Mouse (Mus musculus) heart, embryonic 15.5 days (tissue): ENCODE data around the gene Zmynd19. TPM values are rescaled to one million over a fixed set of nuclear protein-coding genes. Genes with fewer than 3 reads are reported as not detected.
"Not testable (repeated sequence)": the region's sequence is repeated elsewhere in the genome, so short reads cannot be mapped to it uniquely, and the experiment has no call there.

Experiments used
- ATAC-seq: fragments of 200-750 bp; cut with Nextera tagmentation; replicated peaks from 2 replicates; pipeline ENCODE4 v1.8.0; 2017; ENCODE audit warnings: low read depth, moderate TSS enrichment; ENCODE audit not compliant: insufficient number of reproducible peaks, insufficient read depth, low FRiP score
- H3K27ac ChIP-seq: fragments of 300-500 bp; sonication (generic); 2 replicates; pipeline ENCODE4 v1.5.1; 2015; ENCODE audit warnings: mild to moderate bottlenecking, inconsistent platforms
- H3K27me3 ChIP-seq: fragments of 300-500 bp; sonication (generic); 2 replicates; pipeline ENCODE4 v1.6.1; 2015; ENCODE audit warnings: inconsistent platforms
- H3K36me3 ChIP-seq: fragments of 300-500 bp; sonication (generic); 2 replicates; pipeline ENCODE4 v1.6.1; 2015; ENCODE audit warnings: mild to moderate bottlenecking, inconsistent platforms
- H3K4me1 ChIP-seq: fragments of 300-500 bp; sonication (generic); replicated peaks from 2 replicates; pipeline ENCODE4 v1.6.1; 2015; ENCODE audit warnings: inconsistent platforms
- H3K4me2 ChIP-seq: fragments of 300-500 bp; sonication (generic); 2 replicates; pipeline ENCODE4 v1.6.1; 2015; ENCODE audit warnings: inconsistent platforms, mild to moderate bottlenecking, moderate library complexity
- H3K4me3 ChIP-seq: fragments of 300-500 bp; sonication (generic); 2 replicates; pipeline ENCODE4 v1.5.1; 2015; ENCODE audit warnings: mild to moderate bottlenecking, inconsistent platforms
- H3K9ac ChIP-seq: fragments of 300-500 bp; sonication (generic); 2 replicates; pipeline ENCODE4 v1.6.1; 2015; ENCODE audit warnings: mild to moderate bottlenecking, inconsistent platforms
- H3K9me3 ChIP-seq: fragments of 300-500 bp; sonication (generic); replicated peaks from 2 replicates; pipeline ENCODE4 v1.6.1; 2016; ENCODE audit warnings: inconsistent platforms
- WGBS: fragments of 180-500 bp; shearing (Covaris S2); methylation state at CpG from one replicate; pipeline ENCODE4 v1.1.7; 2015; ENCODE audit warnings: mixed read lengths; 5-methylcytosine and 5-hydroxymethylcytosine counted together
- polyA plus RNA-seq: library from polyadenylated mRNA; unstranded; fragments of >200 nt; fragmentation: Nextera tagmentation; extraction: Ambion mirVana; gene quantifications from 2 replicates; pipeline ENCODE4 v1.2.1, GENCODE M21; 2015

The Zmynd19 gene
- polyA plus RNA-seq, 1 experiment from 2014 or later, result 8.4 TPM

DNA sequence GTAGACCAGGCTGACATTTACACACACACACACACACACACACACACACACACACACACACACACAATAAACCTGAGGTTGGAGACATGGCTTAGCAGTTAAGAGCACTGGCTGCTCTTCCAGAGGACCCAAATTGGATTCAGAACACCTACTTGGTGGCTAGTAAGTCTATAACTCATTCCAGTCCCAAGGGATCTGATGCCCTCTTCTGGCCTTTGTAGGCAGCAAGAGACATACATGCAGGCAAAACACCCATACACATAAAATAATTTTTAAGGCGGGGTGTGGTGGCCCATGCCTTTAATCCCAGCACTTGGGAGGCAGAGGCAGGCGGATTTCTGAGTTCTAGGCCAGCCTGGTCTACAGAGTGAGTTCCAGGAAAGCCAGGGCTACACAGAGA lies 5.3 kb upstream of the Zmynd19 start:
- H3K9ac ChIP-seq, H3K27me3 ChIP-seq, H3K9me3 ChIP-seq, H3K36me3 ChIP-seq, H3K4me3 ChIP-seq, H3K4me2 ChIP-seq, H3K4me1 ChIP-seq, ATAC-seq, H3K27ac ChIP-seq: not testable (repeated sequence)
- 22% methylated on average over 2 of the region's 2 CpGs for WGBS

DNA sequence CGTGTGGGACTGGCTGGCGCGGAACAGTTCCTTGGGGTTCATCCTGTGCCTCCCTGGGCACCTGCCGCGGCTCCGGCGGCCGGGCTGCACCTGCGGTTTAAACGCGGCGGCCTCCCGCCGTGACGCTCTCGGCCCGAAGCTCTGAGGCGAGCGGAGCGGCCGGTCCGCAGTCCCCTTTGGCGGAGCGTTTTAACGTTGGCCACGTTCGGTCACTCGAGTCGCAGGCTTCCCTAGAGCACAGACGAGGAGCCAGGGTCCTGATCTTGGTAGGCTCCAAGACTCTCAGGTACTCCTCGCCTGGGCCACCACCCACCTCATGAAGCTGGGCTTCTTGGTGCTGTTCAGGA lies 570 bp downstream of the Zmynd19 start:
- Histone ChIP-seq H3K36me3 (peaks cover 34% of the 10 kb centered on the region), H3K9me3 (no peaks in the 10 kb centered on the region), H3K4me1 (peaks cover 13% of the 10 kb centered on the region), H3K27me3 (no peaks in the 10 kb centered on the region), H3K9ac (peak overlapping the region; percentile 89), H3K4me3 (peak overlapping the region; percentile 88), H3K27ac (peak overlapping the region; percentile 58), H3K4me2 (peak overlapping the region; percentile 94)
- ATAC-seq, result no peak
- WGBS, result under 1% methylated on average over 31 of the region's 31 CpGs

DNA sequence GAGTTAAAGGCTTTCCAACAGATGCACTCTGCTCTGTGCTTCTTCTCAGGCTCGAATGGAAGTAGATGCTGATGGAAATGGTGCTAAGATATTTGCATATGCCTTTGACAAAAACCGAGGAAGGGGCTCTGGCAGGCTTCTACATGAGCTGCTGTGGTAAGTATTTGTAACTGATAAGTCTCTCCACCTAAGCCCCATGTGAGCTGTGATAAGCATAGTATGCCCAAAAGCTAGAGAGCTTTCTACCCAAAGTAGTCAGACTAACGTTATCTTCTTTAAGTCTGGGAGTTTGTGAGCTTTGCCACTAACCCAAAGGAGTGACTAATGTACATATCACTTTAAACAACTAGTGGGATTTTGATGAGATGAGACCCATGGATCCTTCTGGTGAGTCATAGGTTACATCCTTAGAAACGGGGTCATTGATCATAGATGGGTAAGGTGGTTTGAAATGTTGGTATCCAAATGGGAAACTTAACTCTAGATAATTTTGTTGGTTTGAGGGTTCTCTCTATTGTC lies 3.0 kb downstream of the Zmynd19 start:
- Histone ChIP-seq H3K4me3 (no peak overlapping the region), H3K36me3 (peaks cover 48% of the 10 kb centered on the region), H3K9ac (no peak overlapping the region), H3K4me2 (no peak overlapping the region), H3K9me3 (no peaks in the 10 kb centered on the region), H3K27me3 (no peaks in the 10 kb centered on the region), H3K4me1 (peaks cover 13% of the 10 kb centered on the region), H3K27ac (no peak overlapping the region)
- WGBS, result 77% methylated on average over 4 of the region's 4 CpGs
- ATAC-seq, result no peak

DNA sequence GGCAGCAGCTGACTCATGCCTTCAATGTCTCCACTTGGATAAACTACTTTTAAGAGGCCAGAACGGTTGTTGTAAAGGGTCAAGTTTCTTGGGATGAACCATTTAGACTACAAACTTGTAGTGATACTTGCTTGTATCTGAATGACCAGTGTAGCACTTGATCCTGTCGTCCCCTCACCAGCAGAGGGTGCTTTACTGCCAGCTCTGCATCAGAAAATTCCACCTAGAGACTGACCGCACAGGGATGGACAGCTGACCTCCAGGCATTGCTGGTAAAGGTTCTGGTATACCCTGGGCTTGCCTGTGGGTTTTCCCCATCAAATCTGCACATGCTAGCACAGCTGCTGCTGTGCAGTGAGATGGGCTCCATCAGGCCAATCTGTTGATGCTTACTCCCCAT lies 11.3 kb downstream of the Zmynd19 start:
- peaks cover 39% of the 10 kb centered on the region for H3K36me3 ChIP-seq
- no peaks in the 10 kb centered on the region for H3K27me3 ChIP-seq
- ATAC-seq, result no peak
- H3K27ac ChIP-seq, result no peak overlapping the region
- H3K9ac ChIP-seq, result no peak overlapping the region
- H3K4me3 ChIP-seq, result no peak overlapping the region
- 34% methylated on average over 3 of the region's 3 CpGs for WGBS
- H3K9me3 ChIP-seq, result no peaks in the 10 kb centered on the region
- peaks cover 8% of the 10 kb centered on the region for H3K4me1 ChIP-seq
- H3K4me2 ChIP-seq, result no peak overlapping the region

- Histone ChIP-seq H3K27ac (peak within 1 kb of the TSS; percentile 49; the same call in 1 of the 2 replicates), H3K9me3 (no peaks in the 10 kb centered on the region), H3K4me2 (peak within 1 kb of the TSS; percentile 74), H3K4me1 (peaks cover 8% of the 10 kb centered on the region), H3K4me3 (peak within 1 kb of the TSS; percentile 89), H3K9ac (peak within 1 kb of the TSS; percentile 91), H3K36me3 (peaks cover 41% of the 10 kb centered on the region), H3K27me3 (no peaks in the 10 kb centered on the region)
- under 1% methylated on average over 28 of the region's 28 CpGs for WGBS
- peak; percentile 71 for ATAC-seq
Observed at GRCm38 (mm10) chr2:24962304-24963000, 12.9 kb downstream of the Zmynd19 start, which contains the start of gene Dph7. Gene Dph7 (plus strand): TSS chr2:24962400.

DNA sequence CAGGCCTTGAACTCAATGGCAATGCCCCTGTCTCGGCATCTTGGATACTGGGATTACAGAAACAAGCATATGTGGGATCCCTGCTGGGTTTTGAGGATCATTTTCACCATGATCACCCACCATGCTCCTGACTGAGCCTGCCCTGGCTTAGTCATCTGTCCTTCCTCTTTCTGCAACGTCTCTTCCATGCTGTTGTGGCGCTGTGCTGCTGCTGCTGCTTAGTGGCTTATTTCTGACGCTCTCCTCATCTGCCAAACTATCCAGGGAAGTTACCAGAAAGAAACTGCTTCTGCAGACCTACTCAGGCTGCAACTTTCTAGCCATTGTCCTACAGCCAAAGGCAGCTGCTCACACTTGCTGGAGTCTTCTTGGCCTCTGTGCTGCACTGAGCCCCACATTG lies 20.8 kb downstream of the Zmynd19 start:
- WGBS, result 77% methylated on average over 4 of the region's 4 CpGs
- no peak overlapping the region for H3K9ac ChIP-seq

DNA sequence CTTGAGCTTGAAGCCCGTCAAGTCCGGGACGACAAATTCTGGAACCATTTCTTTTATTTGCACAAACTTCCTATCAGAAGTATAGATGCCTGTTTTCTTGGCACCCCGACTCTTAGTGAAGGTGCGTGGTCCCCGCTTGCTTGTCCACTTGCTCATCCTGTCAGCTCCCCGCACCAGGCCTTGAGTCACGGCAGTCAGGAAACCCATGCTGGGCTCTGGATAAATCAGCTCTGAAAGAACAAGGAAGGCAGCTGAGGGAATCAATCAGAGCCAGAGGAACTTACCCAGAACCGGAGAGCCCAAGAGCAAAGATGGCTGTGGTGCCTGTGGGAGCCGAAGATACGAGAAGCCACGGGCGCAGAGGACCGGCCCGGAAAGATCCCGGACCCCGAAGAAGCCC lies 24.9 kb downstream of the Zmynd19 start:
- peak overlapping the region; percentile 83 for H3K9ac ChIP-seq
- peaks cover 18% of the 10 kb centered on the region for H3K4me1 ChIP-seq
- not testable (repeated sequence) for ATAC-seq, H3K27me3 ChIP-seq, H3K9me3 ChIP-seq
- H3K27ac ChIP-seq, result peak overlapping the region; percentile 90
- peak overlapping the region; percentile 95 for H3K4me2 ChIP-seq
- peak overlapping the region; percentile 84 for H3K4me3 ChIP-seq
- H3K36me3 ChIP-seq, result peaks cover 31% of the 10 kb centered on the region
- 0% methylated on average over 17 of the region's 17 CpGs for WGBS

More for the DNA sequence above, 20.8 kb downstream of the Zmynd19 start:
- Histone ChIP-seq H3K36me3 (peaks cover 62% of the 10 kb centered on the region), H3K27me3 (no peaks in the 10 kb centered on the region), H3K27ac (no peak overlapping the region), H3K4me3 (no peak overlapping the region), H3K4me1 (peaks cover 13% of the 10 kb centered on the region), H3K9me3 (no peaks in the 10 kb centered on the region), H3K4me2 (no peak overlapping the region)
- ATAC-seq, result no peak

GRCm38 (mm10) chr2:24974906-24975703 lies 25.5 kb downstream of the Zmynd19 start, which contains the start of gene Mrpl41:
Gene Mrpl41 (minus strand): TSS chr2:24975098.
- H3K9me3 ChIP-seq, result no peaks in the 10 kb centered on the region
- H3K27ac ChIP-seq, result peak within 1 kb of the TSS; percentile 93
- no peaks in the 10 kb centered on the region for H3K27me3 ChIP-seq
- peak within 1 kb of the TSS; percentile 83 for H3K9ac ChIP-seq
- H3K4me2 ChIP-seq, result peak within 1 kb of the TSS; percentile 95
- ATAC-seq, result peak; percentile 99
- H3K4me3 ChIP-seq, result peak within 1 kb of the TSS; percentile 84
- H3K36me3 ChIP-seq, result peaks cover 24% of the 10 kb centered on the region
- WGBS, result under 1% methylated on average over 64 of the region's 64 CpGs
- peaks cover 18% of the 10 kb centered on the region for H3K4me1 ChIP-seq

DNA sequence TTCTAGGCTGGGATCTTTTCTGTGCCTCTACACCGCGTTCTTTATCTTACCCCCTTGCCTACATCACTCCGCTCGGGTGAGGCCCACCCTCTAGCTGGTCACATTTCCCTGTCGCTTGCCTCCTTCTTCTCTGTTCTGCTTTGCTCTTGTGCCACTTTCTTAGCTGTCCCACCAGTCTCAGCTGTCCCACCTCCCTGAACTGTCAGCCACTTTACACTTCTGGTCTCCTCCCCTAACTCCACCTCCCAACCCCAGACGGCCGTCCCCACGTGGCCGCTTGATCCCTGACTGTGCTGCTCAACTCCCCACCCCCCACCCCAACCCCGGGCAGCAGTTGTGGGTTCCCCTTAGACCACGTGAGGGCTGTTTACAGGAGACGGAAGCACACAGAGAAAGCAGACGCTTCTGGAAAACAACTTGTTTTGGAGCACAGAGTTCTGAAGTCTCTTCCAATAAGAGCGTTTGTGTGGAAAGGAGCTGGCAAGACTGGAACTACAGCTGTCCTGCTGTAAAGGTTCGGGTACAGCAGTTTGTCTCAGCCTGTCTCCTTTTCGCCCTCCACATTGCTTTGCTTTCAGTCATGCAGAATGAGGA lies 26.2 kb downstream of the Zmynd19 start, which contains the start of gene Pnpla7:
Gene Pnpla7, plus strand, starts transcription at position 330 of the 594 bp plus-strand sequence.
- WGBS, result under 1% methylated on average over 16 of the region's 16 CpGs
- no peaks in the 10 kb centered on the region for H3K9me3 ChIP-seq
- peaks cover 18% of the 10 kb centered on the region for H3K4me1 ChIP-seq
- H3K27me3 ChIP-seq, result no peaks in the 10 kb centered on the region
- peak; percentile 75 for ATAC-seq
- peak within 1 kb of the TSS; percentile 93 for H3K27ac ChIP-seq
- peak within 1 kb of the TSS; percentile 83 for H3K9ac ChIP-seq
- H3K4me2 ChIP-seq, result peak within 1 kb of the TSS; percentile 95
- peak within 1 kb of the TSS; percentile 84 for H3K4me3 ChIP-seq
- H3K36me3 ChIP-seq, result peaks cover 17% of the 10 kb centered on the region; the same call in 1 of the 2 replicates

DNA sequence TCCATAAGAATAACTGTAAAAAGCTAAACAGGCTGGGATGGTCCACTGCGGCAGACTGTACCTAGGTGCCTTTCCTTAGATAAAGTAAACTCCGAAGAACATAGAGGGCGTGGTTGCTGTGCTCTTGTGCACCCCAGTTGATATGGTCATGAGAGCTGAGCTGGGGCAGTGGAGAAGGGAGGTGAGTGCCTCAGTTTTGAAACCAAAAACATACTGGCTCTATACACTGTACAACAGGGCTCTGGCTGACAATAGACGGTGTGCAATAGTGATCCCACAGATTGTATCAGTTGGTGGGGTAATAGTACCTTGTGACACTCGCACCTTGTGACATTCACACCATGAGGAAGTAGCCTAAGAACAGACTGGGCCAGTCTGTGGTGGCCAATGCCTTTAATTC lies 27.4 kb downstream of the Zmynd19 start:
- Histone ChIP-seq H3K27me3 (no peaks in the 10 kb centered on the region), H3K4me1 (peaks cover 18% of the 10 kb centered on the region), H3K4me3 (0 out of 2 replicates have a peak overlapping the region, but pooled peaks have one; percentile 84), H3K27ac (no peak overlapping the region), H3K36me3 (peaks cover 7% of the 10 kb centered on the region; the same call in 1 of the 2 replicates), H3K9me3 (no peaks in the 10 kb centered on the region), H3K9ac (no peak overlapping the region), H3K4me2 (no peak overlapping the region)
- WGBS, result 92% methylated on average over 5 of the region's 5 CpGs
- no peak for ATAC-seq

GRCm38 (mm10) chr2:24987762-24988161 lies 38.2 kb downstream of the Zmynd19 start:
- Histone ChIP-seq H3K4me1 (no peaks in the 10 kb centered on the region), H3K9ac (no peak overlapping the region), H3K27me3 (no peaks in the 10 kb centered on the region), H3K9me3 (no peaks in the 10 kb centered on the region), H3K27ac (no peak overlapping the region), H3K36me3 (0 out of 2 replicates have a peak, but pooled peaks cover 13% of the 10 kb centered on the region), H3K4me2 (no peak overlapping the region), H3K4me3 (no peak overlapping the region)
- WGBS, result 50% methylated on average over 2 of the region's 2 CpGs
- ATAC-seq, result no peak
